Mouse (Mus musculus) heart, postnatal 0 days (tissue): ENCODE data around the gene Pard3. TPM values are rescaled to one million over a fixed set of nuclear protein-coding genes. Genes with fewer than 3 reads are reported as not detected.

Source experiments
- ATAC-seq: fragments of 200-750 bp; cut with Nextera tagmentation; 2 replicates; pipeline ENCODE4 v1.8.0; 2017; ENCODE audit warnings: low read depth, moderate number of reproducible peaks, moderate library complexity; ENCODE audit not compliant: insufficient read depth
- DNase-seq: peaks from one replicate; pipeline ENCODE4 v3.0.0-alpha.2; 2016; ENCODE audit warnings: low spot score
- H3K27ac ChIP-seq: fragments of 300-500 bp; sonication (generic); 2 replicates; pipeline ENCODE4 v1.5.1; 2014; ENCODE audit warnings: low read depth, mild to moderate bottlenecking
- H3K27me3 ChIP-seq: fragments of 300-500 bp; sonication (generic); 2 replicates; pipeline ENCODE4 v1.6.1; 2014; ENCODE audit warnings: low read length, mixed read lengths; ENCODE audit not compliant: control insufficient read depth, insufficient read depth
- H3K36me3 ChIP-seq: fragments of 300-500 bp; sonication (generic); replicated peaks from 2 replicates; pipeline ENCODE4 v1.6.1; 2014; ENCODE audit warnings: low read length, mixed read lengths; ENCODE audit not compliant: control insufficient read depth, insufficient read depth
- H3K4me1 ChIP-seq: fragments of 300-500 bp; sonication (generic); 2 replicates; pipeline ENCODE4 v1.6.1; 2014; ENCODE audit warnings: antibody characterized with exemption; ENCODE audit not compliant: control insufficient read depth, insufficient read depth
- H3K4me2 ChIP-seq: fragments of 300-500 bp; sonication (generic); 2 replicates; pipeline ENCODE4 v1.6.1; 2014; ENCODE audit warnings: low read depth, mild to moderate bottlenecking, low read length, moderate library complexity
- H3K4me3 ChIP-seq: fragments of 300-500 bp; sonication (generic); 2 replicates; pipeline ENCODE4 v1.5.1; 2014; ENCODE audit warnings: low read depth, low read length
- H3K9ac ChIP-seq: fragments of 300-500 bp; sonication (generic); replicated peaks from 2 replicates; pipeline ENCODE4 v1.6.1; 2014; ENCODE audit warnings: low read depth, low read length, mixed read lengths
- H3K9me3 ChIP-seq: fragments of 300-500 bp; sonication (generic); replicated peaks from 2 replicates; pipeline ENCODE4 v1.6.1; 2016; ENCODE audit warnings: low read length; ENCODE audit not compliant: control insufficient read depth
- CTCF ChIP-seq: IDR thresholded peaks from 2 replicates; pipeline ENCODE4 v1.5.1; 2016; ENCODE audit warnings: antibody characterized with exemption, control low read depth, low read depth
- EP300 ChIP-seq: IDR thresholded peaks from 2 replicates; pipeline ENCODE4 v1.6.1; 2016; ENCODE audit warnings: antibody characterized with exemption, low read depth
- WGBS: fragments of 180-500 bp; shearing (Covaris S2); extraction: QIAGEN DNeasy Blood & Tissue Kit; methylation state at CpG from one replicate; pipeline ENCODE4 v1.1.7; 2014; 5-methylcytosine and 5-hydroxymethylcytosine counted together
- polyA plus RNA-seq: library from polyadenylated mRNA; unstranded; fragments of >200 nt; fragmentation: Nextera tagmentation; extraction: Ambion mirVana; gene quantifications from 2 replicates; pipeline ENCODE4 v1.2.1, GENCODE M21; 2015
- total RNA-seq: library from RNA; depleted of rRNA; stranded (reverse); fragments of >200 nt; gene quantifications from 2 replicates; pipeline ENCODE4 v1.2.3, GENCODE M21; 2014; ENCODE audit warnings: low replicate concordance

The Pard3 gene
- total and polyA plus RNA-seq, 2 experiments from 2014 or later: 9.2 to 13.8 TPM

DNA sequence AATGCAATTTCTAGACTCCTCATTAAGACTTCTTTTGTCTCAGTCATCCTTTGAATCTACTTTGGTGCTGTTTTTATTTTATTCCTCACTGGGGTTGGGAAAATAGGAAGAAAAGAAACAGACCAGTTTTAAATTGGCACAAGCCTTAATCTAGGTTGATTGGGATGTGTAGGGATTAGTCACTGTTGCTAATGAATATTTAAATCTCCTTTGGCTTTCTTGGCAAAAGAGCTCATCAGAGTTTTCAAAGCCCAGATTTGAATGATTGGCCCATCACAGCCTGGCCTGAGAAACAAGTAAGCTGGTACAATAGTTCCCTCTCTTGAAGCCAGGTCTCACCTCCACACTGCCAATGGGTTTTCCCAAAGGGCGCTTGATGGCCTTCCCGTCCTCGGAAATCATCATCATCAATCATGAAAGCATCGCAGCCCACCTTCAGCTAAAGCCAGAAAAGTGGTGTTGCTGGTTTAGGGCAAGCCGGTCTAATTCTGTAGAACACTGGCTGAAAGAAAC, 527.0 kb downstream of the Pard3 start:
- no peak for TF ChIP-seq CTCF
- no peak for TF ChIP-seq EP300
- Histone ChIP-seq H3K36me3 (no peaks in the 10 kb centered on the region), H3K27ac (no peak overlapping the region), H3K4me3 (no peak overlapping the region), H3K27me3 (no peaks in the 10 kb centered on the region), H3K9ac (no peak overlapping the region), H3K4me1 (peaks cover 3% of the 10 kb centered on the region), H3K4me2 (no peak overlapping the region), H3K9me3 (no peaks in the 10 kb centered on the region)
- 92% methylated on average over 5 of the region's 5 CpGs for WGBS
- no peak for ATAC-seq
- DNase-seq: no peak

- TF ChIP-seq CTCF: no peak
- no peak for TF ChIP-seq EP300
- no peak overlapping the region for H3K27ac ChIP-seq
- no peak overlapping the region for H3K4me2 ChIP-seq
- no peaks in the 10 kb centered on the region for H3K27me3 ChIP-seq
- no peaks in the 10 kb centered on the region for H3K36me3 ChIP-seq
- H3K9me3 ChIP-seq: no peaks in the 10 kb centered on the region
- no peak overlapping the region for H3K9ac ChIP-seq
- H3K4me3 ChIP-seq: no peak overlapping the region
- WGBS: 85% methylated on average over 12 of the region's 12 CpGs
- no peak for ATAC-seq
- H3K4me1 ChIP-seq: no peaks in the 10 kb centered on the region
- DNase-seq: no peak
These were observed 529.2 kb downstream of the Pard3 start for GRCm38 (mm10) chr8:127592648-127593574.

DNA sequence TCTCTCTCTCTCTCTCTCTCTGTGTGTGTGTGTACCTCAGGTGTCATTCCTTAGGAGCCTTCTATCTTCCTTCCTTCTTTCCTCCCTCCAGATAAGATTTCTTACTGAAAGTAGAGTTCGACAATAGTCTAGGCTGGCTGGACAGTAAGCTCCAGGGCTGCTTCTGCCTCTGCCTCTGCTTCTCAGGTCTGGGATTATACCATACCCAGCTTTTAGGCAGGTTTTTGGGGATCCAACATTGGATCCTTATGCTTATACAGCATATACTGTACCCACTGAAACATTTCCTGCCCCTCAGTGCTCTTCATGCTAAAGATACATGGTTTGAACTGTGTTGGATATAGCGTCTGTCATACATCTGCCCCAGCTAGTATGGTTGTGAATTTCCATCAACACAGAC, 536.9 kb downstream of the Pard3 start:
- H3K4me1 ChIP-seq: no peaks in the 10 kb centered on the region
- H3K27ac ChIP-seq: no peak overlapping the region
- no peaks in the 10 kb centered on the region for H3K9me3 ChIP-seq
- no peak for ATAC-seq
- TF ChIP-seq EP300 (no peak), CTCF (no peak)
- no peak for DNase-seq
- WGBS: 84% methylated on average over 2 of the region's 2 CpGs
- no peak overlapping the region for H3K9ac ChIP-seq
- H3K4me2 ChIP-seq: no peak overlapping the region
- peaks cover 7% of the 10 kb centered on the region; the same call in 1 of the 2 replicates for H3K36me3 ChIP-seq
- H3K27me3 ChIP-seq: no peaks in the 10 kb centered on the region
- no peak overlapping the region for H3K4me3 ChIP-seq

DNA sequence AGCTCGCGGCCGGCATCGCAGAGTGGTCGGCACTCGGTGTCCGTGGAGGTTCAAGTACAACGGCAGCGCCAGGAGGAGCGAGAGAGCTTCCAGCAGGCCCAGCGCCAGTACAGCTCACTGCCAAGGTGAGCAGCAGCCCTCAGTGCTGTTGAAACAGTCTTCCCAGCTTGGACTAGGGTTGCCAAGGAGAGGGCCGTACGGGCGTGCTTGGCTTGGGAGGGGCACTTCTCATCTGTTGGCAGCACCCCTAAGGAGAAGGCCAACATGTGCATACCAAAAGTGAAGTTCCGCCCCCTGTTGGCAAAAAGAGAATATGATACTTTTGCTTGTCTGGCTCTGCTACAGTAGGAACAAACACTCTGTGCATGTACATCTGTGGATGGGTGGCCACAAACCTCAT, 539.4 kb downstream of the Pard3 start:
- no peaks in the 10 kb centered on the region for H3K27me3 ChIP-seq
- ATAC-seq: no peak
- DNase-seq: no peak
- H3K4me1 ChIP-seq: no peaks in the 10 kb centered on the region
- H3K9me3 ChIP-seq: no peaks in the 10 kb centered on the region
- no peak overlapping the region for H3K9ac ChIP-seq
- TF ChIP-seq CTCF (no peak), EP300 (no peak)
- WGBS: 89% methylated on average over 15 of the region's 15 CpGs
- H3K36me3 ChIP-seq: peaks cover 7% of the 10 kb centered on the region; the same call in 1 of the 2 replicates
- H3K4me2 ChIP-seq: no peak overlapping the region
- no peak overlapping the region for H3K4me3 ChIP-seq
- no peak overlapping the region for H3K27ac ChIP-seq

GRCm38 (mm10) chr8:127608541-127609270, 545.0 kb downstream of the Pard3 start:
- Histone ChIP-seq H3K36me3 (0 out of 2 replicates have a peak, but pooled peaks cover 6% of the 10 kb centered on the region), H3K27me3 (no peaks in the 10 kb centered on the region), H3K4me3 (no peak overlapping the region), H3K27ac (no peak overlapping the region), H3K4me2 (no peak overlapping the region), H3K9ac (no peak overlapping the region), H3K4me1 (no peaks in the 10 kb centered on the region), H3K9me3 (no peaks in the 10 kb centered on the region)
- WGBS: 62% methylated on average over 7 of the region's 7 CpGs
- DNase-seq (no peak), ATAC-seq (no peak)
- TF ChIP-seq CTCF (no peak), EP300 (no peak)
